Mouse (Mus musculus) embryonic fibroblast, embryonic 13.5 days (primary cell): ENCODE measurements at regions not wholly inside any gene's neighbourhood (a gene's known extent, or its start where the extent isn't known, plus 50 kb on each side); places are given as distances from the start of the nearest gene placed in this dataset.

Experiments
- CTCF ChIP-seq: IDR thresholded peaks from 2 replicates; pipeline ENCODE4 v1.5.1; 2011; ENCODE audit warnings: mild to moderate bottlenecking, control low read depth, low read length, moderate library complexity, borderline replicate concordance; ENCODE audit not compliant: insufficient read depth
- POLR2A ChIP-seq: IDR thresholded peaks from 2 replicates; pipeline ENCODE4 v1.6.1; 2011; ENCODE audit warnings: low read depth, mild to moderate bottlenecking, control low read depth, low read length, moderate library complexity

DNA sequence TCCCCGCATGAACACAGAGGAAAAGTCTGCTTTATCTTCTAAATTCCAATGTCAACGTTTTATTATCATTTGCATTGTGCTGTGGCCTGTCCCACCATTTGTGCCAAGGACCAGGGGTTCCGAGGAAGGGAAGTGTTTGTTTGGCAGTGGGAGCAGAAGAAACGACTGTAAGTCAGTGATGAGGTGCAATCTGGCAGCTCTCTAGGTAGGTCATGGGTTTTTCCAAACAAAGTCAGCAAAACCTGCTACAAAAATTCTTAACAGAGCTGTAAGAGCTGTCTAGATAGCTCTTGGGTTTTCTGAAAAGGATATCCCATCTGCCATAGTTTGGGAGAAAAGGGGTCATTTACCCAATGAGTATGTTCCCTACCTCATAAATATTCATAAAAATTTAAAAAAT is 321.9 kb downstream of the Chl1 start:
- TF ChIP-seq POLR2A (no peak), CTCF (no peak)
